Mouse (Mus musculus): ENCODE measurements at regions not wholly inside any gene's neighbourhood (a gene's known extent, or its start where the extent isn't known, plus 50 kb on each side); places are given as distances from the start of the nearest gene placed in this dataset.

- peak; percentile 34 to 55 for DNase-seq
These were observed 338.3 kb upstream of the Pmfbp1 start for GRCm38 (mm10) chr8:109155489-109155888.

GRCm38 (mm10) chr8:109156016-109156415 lies 337.8 kb upstream of the Pmfbp1 start:
- no peak for DNase-seq

- no peak for DNase-seq
These were observed 321.1 kb upstream of the Pmfbp1 start for GRCm38 (mm10) chr8:109172701-109173100.

- peak; percentile 68 to 73 for DNase-seq
These were observed 308.1 kb upstream of the Pmfbp1 start for GRCm38 (mm10) chr8:109185558-109186198.

- no peak for DNase-seq
These were observed 306.2 kb upstream of the Pmfbp1 start for GRCm38 (mm10) chr8:109187617-109188016.

GRCm38 (mm10) chr8:109214247-109214646 lies 279.6 kb upstream of the Pmfbp1 start:
- DNase-seq = no peak

GRCm38 (mm10) chr8:109216318-109216717 lies 277.5 kb upstream of the Pmfbp1 start:
- no peak for DNase-seq

- no peak for DNase-seq
These were observed 276.5 kb upstream of the Pmfbp1 start for GRCm38 (mm10) chr8:109217326-109217725.

GRCm38 (mm10) chr8:109232281-109233234 lies 261.3 kb upstream of the Pmfbp1 start:
- no peak for DNase-seq

GRCm38 (mm10) chr8:109245526-109245925 lies 248.3 kb upstream of the Pmfbp1 start:
- DNase-seq = no peak

GRCm38 (mm10) chr8:109247875-109248274 lies 246.0 kb upstream of the Pmfbp1 start:
- DNase-seq = peak; percentile 38 to 46

- peak in 1 of 2 experiments; percentile 44 for DNase-seq
These were observed 245.5 kb upstream of the Pmfbp1 start for GRCm38 (mm10) chr8:109248356-109248755.

GRCm38 (mm10) chr8:109249256-109249655 lies 244.6 kb upstream of the Pmfbp1 start:
- DNase-seq = no peak

GRCm38 (mm10) chr8:109249691-109250090 lies 244.1 kb upstream of the Pmfbp1 start:
- peak; percentile 55 to 57 for DNase-seq

- peak in 1 of 2 experiments; percentile 47 for DNase-seq
These were observed 243.3 kb upstream of the Pmfbp1 start for GRCm38 (mm10) chr8:109250551-109250950.

- peak; percentile 78 to 80 for DNase-seq
These were observed 242.4 kb upstream of the Pmfbp1 start for GRCm38 (mm10) chr8:109251360-109251798.

- peak in 1 of 2 experiments; percentile 36 for DNase-seq
These were observed 241.4 kb upstream of the Pmfbp1 start for GRCm38 (mm10) chr8:109252404-109252803.

- peak; percentile 56 to 59 for DNase-seq
These were observed 214.7 kb upstream of the Pmfbp1 start for GRCm38 (mm10) chr8:109279129-109279528.

GRCm38 (mm10) chr8:109280540-109280939 lies 213.3 kb upstream of the Pmfbp1 start:
- peak; percentile 10 to 11 for DNase-seq

GRCm38 (mm10) chr8:109281598-109281997 lies 212.2 kb upstream of the Pmfbp1 start:
- DNase-seq = no peak

- DNase-seq = no peak
These were observed 183.0 kb upstream of the Pmfbp1 start for GRCm38 (mm10) chr8:109310670-109311386.

- DNase-seq = peak; percentile 6 to 10
These were observed 182.2 kb upstream of the Pmfbp1 start for GRCm38 (mm10) chr8:109311484-109312210.

All from cerebellum, postnatal 10 days (tissue).